Mouse (Mus musculus): ENCODE results near the gene Senp5. TPM values are rescaled to one million over a fixed set of nuclear protein-coding genes. Genes with fewer than 3 reads are reported as not detected.

Gene Senp5
- polyA plus RNA-seq (2014; fragmentation: Nextera tagmentation; extraction: Ambion mirVana), result 10.5 and 10.9 TPM in 2 replicates

- peak within 1 kb of the TSS; percentile 93 for H3K9ac ChIP-seq
- H3K4me2 ChIP-seq, result peak within 1 kb of the TSS; percentile 66
- 1% methylated on average over 64 of the region's 66 CpGs for WGBS
- peak within 1 kb of the TSS; percentile 97 for H3K4me3 ChIP-seq (ENCODE audit: low read depth, low read length)
- no peaks in the 10 kb centered on the region for H3K27me3 ChIP-seq (ENCODE audit: insufficient read depth, low read length)
- TF ChIP-seq CTCF (IDR thresholded peaks at IDR 0.05; ENCODE audit: low read depth), result 0 out of 2 replicates have a peak, but pooled peaks have one; percentile 3
- no peaks in the 10 kb centered on the region for H3K9me3 ChIP-seq (ENCODE audit: low read depth, low read length)
- peaks cover 7% of the 10 kb centered on the region; the same call in 1 of the 2 replicates for H3K36me3 ChIP-seq (ENCODE audit: insufficient read depth)
- ATAC-seq (ENCODE audit: insufficient read depth) (peak; percentile 97), DNase-seq (peak; percentile 97)
- peak within 1 kb of the TSS; percentile 75 for H3K27ac ChIP-seq (ENCODE audit: low read depth)
- 0 out of 2 replicates have a peak, but pooled peaks cover 5% of the 10 kb centered on the region for H3K4me1 ChIP-seq (ENCODE audit: insufficient read depth)
Observed at GRCm38 (mm10) chr16:32002509-32003477, at the start of gene Senp5. Gene Senp5 (minus strand): TSS chr16:32003287.

GRCm38 (mm10) chr16:32042367-32042766, 39.3 kb upstream of the Senp5 start:
- no peak for ATAC-seq (ENCODE audit: insufficient read depth)
- WGBS, result 87% methylated on average over 4 of the region's 4 CpGs
- no peaks in the 10 kb centered on the region for H3K9me3 ChIP-seq (ENCODE audit: low read depth, low read length)
- H3K4me3 ChIP-seq (ENCODE audit: low read depth, low read length), result no peak overlapping the region
- no peak overlapping the region for H3K27ac ChIP-seq (ENCODE audit: low read depth)
- H3K4me1 ChIP-seq (ENCODE audit: insufficient read depth), result no peaks in the 10 kb centered on the region
- no peak overlapping the region for H3K9ac ChIP-seq
- H3K36me3 ChIP-seq (ENCODE audit: insufficient read depth), result peaks cover 78% of the 10 kb centered on the region
- no peak overlapping the region for H3K4me2 ChIP-seq
- DNase-seq, result no peak
- TF ChIP-seq CTCF (IDR thresholded peaks at IDR 0.05; ENCODE audit: low read depth), result peak; percentile 47
- H3K27me3 ChIP-seq (ENCODE audit: insufficient read depth, low read length), result no peaks in the 10 kb centered on the region

- H3K9me3 ChIP-seq (ENCODE audit: low read depth, low read length), result no peaks in the 10 kb centered on the region
- no peak for DNase-seq
- no peak for TF ChIP-seq CTCF (IDR thresholded peaks at IDR 0.05; ENCODE audit: low read depth)
- WGBS, result 91% methylated on average over 9 of the region's 9 CpGs
- no peaks in the 10 kb centered on the region for H3K4me1 ChIP-seq (ENCODE audit: insufficient read depth)
- no peak overlapping the region for H3K27ac ChIP-seq (ENCODE audit: low read depth)
- no peaks in the 10 kb centered on the region for H3K27me3 ChIP-seq (ENCODE audit: insufficient read depth, low read length)
- no peak overlapping the region for H3K4me3 ChIP-seq (ENCODE audit: low read depth, low read length)
- H3K4me2 ChIP-seq, result no peak overlapping the region
- no peak overlapping the region for H3K9ac ChIP-seq
- no peak for ATAC-seq (ENCODE audit: insufficient read depth)
- peaks cover 80% of the 10 kb centered on the region for H3K36me3 ChIP-seq (ENCODE audit: insufficient read depth)
Observed at GRCm38 (mm10) chr16:32019678-32020077, 16.6 kb upstream of the Senp5 start.

- WGBS, result 75% methylated on average over 4 of the region's 4 CpGs
- Histone ChIP-seq H3K9me3 (ENCODE audit: low read depth, low read length) (no peaks in the 10 kb centered on the region), H3K9ac (no peak overlapping the region), H3K27ac (ENCODE audit: low read depth) (no peak overlapping the region), H3K27me3 (ENCODE audit: insufficient read depth, low read length) (no peaks in the 10 kb centered on the region), H3K36me3 (ENCODE audit: insufficient read depth) (peaks cover 10% of the 10 kb centered on the region; the same call in 1 of the 2 replicates), H3K4me3 (ENCODE audit: low read depth, low read length) (no peak overlapping the region), H3K4me1 (ENCODE audit: insufficient read depth) (no peaks in the 10 kb centered on the region), H3K4me2 (no peak overlapping the region)
- DNase-seq (no peak), ATAC-seq (ENCODE audit: insufficient read depth) (no peak)
- no peak for TF ChIP-seq CTCF (IDR thresholded peaks at IDR 0.05; ENCODE audit: low read depth)
Observed at GRCm38 (mm10) chr16:32010330-32010729, 7.2 kb upstream of the Senp5 start.

- peak; percentile 31; the same call in 1 of the 2 replicates for ATAC-seq (ENCODE audit: insufficient read depth)
- H3K27me3 ChIP-seq (ENCODE audit: insufficient read depth, low read length), result no peaks in the 10 kb centered on the region
- no peaks in the 10 kb centered on the region for H3K4me1 ChIP-seq (ENCODE audit: insufficient read depth)
- 26% methylated on average over 5 of the region's 5 CpGs for WGBS
- peaks cover 10% of the 10 kb centered on the region; the same call in 1 of the 2 replicates for H3K36me3 ChIP-seq (ENCODE audit: insufficient read depth)
- TF ChIP-seq CTCF (IDR thresholded peaks at IDR 0.05; ENCODE audit: low read depth), result no peak
- no peak overlapping the region for H3K27ac ChIP-seq (ENCODE audit: low read depth)
- no peaks in the 10 kb centered on the region for H3K9me3 ChIP-seq (ENCODE audit: low read depth, low read length)
- H3K4me2 ChIP-seq, result no peak overlapping the region
- H3K4me3 ChIP-seq (ENCODE audit: low read depth, low read length), result no peak overlapping the region
- H3K9ac ChIP-seq, result no peak overlapping the region
- peak; percentile 44 for DNase-seq
Observed at GRCm38 (mm10) chr16:32009913-32010312, 6.8 kb upstream of the Senp5 start.

- peaks cover 7% of the 10 kb centered on the region; the same call in 1 of the 2 replicates for H3K36me3 ChIP-seq (ENCODE audit: insufficient read depth)
- no peak for DNase-seq
Observed at GRCm38 (mm10) chr16:32008529-32009293, 5.6 kb upstream of the Senp5 start.

More at GRCm38 (mm10) chr16:32008529-32009293, 5.6 kb upstream of the Senp5 start:
- no peaks in the 10 kb centered on the region for H3K4me1 ChIP-seq (ENCODE audit: insufficient read depth)
- no peak overlapping the region for H3K4me2 ChIP-seq
- no peaks in the 10 kb centered on the region for H3K27me3 ChIP-seq (ENCODE audit: insufficient read depth, low read length)
- no peak overlapping the region for H3K9ac ChIP-seq
- H3K27ac ChIP-seq (ENCODE audit: low read depth), result no peak overlapping the region
- ATAC-seq (ENCODE audit: insufficient read depth), result no peak
- H3K4me3 ChIP-seq (ENCODE audit: low read depth, low read length), result no peak overlapping the region
- WGBS, result 59% methylated on average over 10 of the region's 10 CpGs
- no peaks in the 10 kb centered on the region for H3K9me3 ChIP-seq (ENCODE audit: low read depth, low read length)
- no peak for TF ChIP-seq CTCF (IDR thresholded peaks at IDR 0.05; ENCODE audit: low read depth)

All from lung, embryonic 14.5 days (tissue).